Mouse (Mus musculus) brain, embryonic 14.5 days (tissue): ENCODE data around the gene Dnase2a.

Source experiments
- CTCF ChIP-seq: fragments of 200-500 bp; IDR thresholded peaks from 2 replicates; pipeline ENCODE4 v1.5.1; 2012; ENCODE audit warnings: inconsistent platforms, mild to moderate bottlenecking, moderate library complexity, borderline replicate concordance; ENCODE audit not compliant: insufficient read depth, insufficient read length; ENCODE audit errors: extremely low read depth
- POLR2A ChIP-seq: fragments of 200-500 bp; IDR thresholded peaks from 2 replicates; pipeline ENCODE4 v1.6.1; 2012; ENCODE audit warnings: mild to moderate bottlenecking, inconsistent platforms, borderline replicate concordance; ENCODE audit not compliant: poor library complexity, insufficient read depth, insufficient read length, severe bottlenecking; ENCODE audit errors: extremely low read depth

- TF ChIP-seq POLR2A (no peak), CTCF (no peak)
Measured at GRCm38 (mm10) chr8:84963952-84964351, 55.6 kb downstream of the Dnase2a start.
